Mouse (Mus musculus) cerebellum, adult 2 months (tissue): ENCODE measurements around the gene Dnal4.
A peak's percentile ranks its signal among the peaks of the same experiment; 100 is the strongest.

Source experiments
- CTCF ChIP-seq: fragments of 200-500 bp; IDR thresholded peaks from 2 replicates; pipeline ENCODE4 v1.5.1; 2011; ENCODE audit warnings: low read depth, mild to moderate bottlenecking, control low read depth, low read length, moderate library complexity, borderline replicate concordance; ENCODE audit not compliant: insufficient read depth
- POLR2A ChIP-seq: fragments of 200-500 bp; IDR thresholded peaks from 2 replicates; pipeline ENCODE4 v1.6.1; 2011; ENCODE audit warnings: low read length, control low read depth, borderline replicate concordance; ENCODE audit not compliant: insufficient read depth

- TF ChIP-seq CTCF (no peak), POLR2A (peak; percentile 38; the same call in 1 of the 2 replicates)
Observed at GRCm38 (mm10) chr15:79742706-79743023, 35.0 kb downstream of the Dnal4 start.
